Mouse (Mus musculus) liver, postnatal 0 days (tissue): Measurements from ENCODE around the gene C8a.

Source experiments
- CTCF ChIP-seq: sonication (generic); IDR thresholded peaks from 2 replicates; pipeline ENCODE4 v1.5.1; 2016; ENCODE audit warnings: antibody characterized with exemption, low read depth
- EP300 ChIP-seq: IDR thresholded peaks from 2 replicates; pipeline ENCODE4 v1.6.1; 2016; ENCODE audit warnings: antibody characterized with exemption, low read depth, mild to moderate bottlenecking

GRCm38 (mm10) chr4:104781441-104781840 lies 94.8 kb downstream of the C8a start:
- TF ChIP-seq CTCF (no peak), EP300 (no peak)
